Mouse (Mus musculus) thymus, adult 2 months (tissue): ENCODE measurements around the gene E130116L18Rik. TPM values are rescaled to one million over a fixed set of nuclear protein-coding genes. Genes with fewer than 3 reads are reported as not detected.
"Not testable (repeated sequence)": the region's sequence is repeated elsewhere in the genome, so short reads cannot be mapped to it uniquely, and the experiment has no call there.

Experiments used
- DNase-seq: peaks from one replicate; pipeline ENCODE4 v3.0.0; 2021
- H3K27ac ChIP-seq: fragments of 200-500 bp; 2 replicates; pipeline ENCODE4 v1.5.1; 2012; ENCODE audit warnings: low read length, control low read depth; ENCODE audit not compliant: control insufficient read depth, insufficient read depth
- H3K27me3 ChIP-seq: fragments of 200-500 bp; 2 replicates; pipeline ENCODE4 v1.6.1; 2012; ENCODE audit warnings: mild to moderate bottlenecking, low read length, moderate library complexity, mixed read lengths; ENCODE audit not compliant: control insufficient read depth, insufficient read depth
- H3K36me3 ChIP-seq: fragments of 200-500 bp; 2 replicates; pipeline ENCODE4 v1.6.1; 2012; ENCODE audit warnings: mild to moderate bottlenecking, low read length, moderate library complexity; ENCODE audit not compliant: control insufficient read depth, insufficient read depth
- H3K4me1 ChIP-seq: fragments of 200-500 bp; replicated peaks from 2 replicates; pipeline ENCODE4 v1.6.1; 2012; ENCODE audit warnings: low read length; ENCODE audit not compliant: control insufficient read depth, insufficient read depth
- H3K4me3 ChIP-seq: fragments of 200-500 bp; 2 replicates; pipeline ENCODE4 v1.5.1; 2012; ENCODE audit warnings: mild to moderate bottlenecking, low read length, control low read depth, moderate library complexity; ENCODE audit not compliant: control insufficient read depth, insufficient read depth
- CTCF ChIP-seq: fragments of 200-500 bp; IDR thresholded peaks from 2 replicates; pipeline ENCODE4 v1.5.1; 2012; ENCODE audit warnings: mild to moderate bottlenecking, control low read depth, low read length, moderate library complexity, borderline replicate concordance; ENCODE audit not compliant: control insufficient read depth, poor library complexity, insufficient read depth; ENCODE audit errors: extremely low read depth
- POLR2A ChIP-seq: fragments of 200-500 bp; IDR thresholded peaks from 2 replicates; pipeline ENCODE4 v1.6.1; 2012; ENCODE audit warnings: mild to moderate bottlenecking, low read length, control low read depth, moderate library complexity; ENCODE audit not compliant: control insufficient read depth, poor library complexity, insufficient read depth; ENCODE audit errors: extremely low read depth
- WGBS: fragments of 180-500 bp; shearing (Covaris S2); methylation state at CpG from one replicate; pipeline ENCODE4 v1.1.7; 2018; 5-methylcytosine and 5-hydroxymethylcytosine counted together
- polyA plus RNA-seq: library from polyadenylated mRNA; depleted of rRNA; stranded (reverse); fragments of >200 nt; gene quantifications from 2 replicates; pipeline ENCODE4 v1.2.3, GENCODE M21; 2012

E130116L18Rik gene
- polyA plus RNA-seq, 1 experiment, result not detected

GRCm38 (mm10) chr5:25252825-25253544, 30.0 kb upstream of the E130116L18Rik start:
- TF ChIP-seq CTCF (no peak), POLR2A (no peak)
- Histone ChIP-seq H3K27ac (no peak overlapping the region), H3K27me3 (no peaks in the 10 kb centered on the region), H3K36me3 (peaks cover 8% of the 10 kb centered on the region), H3K4me3 (no peak overlapping the region), H3K4me1 (no peaks in the 10 kb centered on the region)
- WGBS, result 92% methylated on average over 8 of the region's 8 CpGs
- no peak for DNase-seq

- Histone ChIP-seq H3K36me3 (peaks cover 8% of the 10 kb centered on the region), H3K4me1 (no peaks in the 10 kb centered on the region), H3K27me3 (no peaks in the 10 kb centered on the region), H3K4me3 (no peak overlapping the region), H3K27ac (no peak overlapping the region)
- no peak for TF ChIP-seq CTCF
- TF ChIP-seq POLR2A, result no peak
- DNase-seq, result no peak
- WGBS, result 93% methylated on average over 2 of the region's 2 CpGs
Measured at GRCm38 (mm10) chr5:25252423-25252822, 29.5 kb upstream of the E130116L18Rik start.

GRCm38 (mm10) chr5:25247036-25247435, 24.1 kb upstream of the E130116L18Rik start:
- Histone ChIP-seq H3K4me1 (no peaks in the 10 kb centered on the region), H3K36me3 (peaks cover 2% of the 10 kb centered on the region; the same call in 1 of the 2 replicates), H3K27ac (no peak overlapping the region), H3K27me3 (no peaks in the 10 kb centered on the region), H3K4me3 (no peak overlapping the region)
- no peak for DNase-seq
- WGBS, result 91% methylated on average over 3 of the region's 3 CpGs
- no peak for TF ChIP-seq POLR2A

GRCm38 (mm10) chr5:25246473-25246865, 23.5 kb upstream of the E130116L18Rik start:
- H3K27ac ChIP-seq, result no peak overlapping the region

GRCm38 (mm10) chr5:25245806-25246472, 23.0 kb upstream of the E130116L18Rik start:
- 89% methylated on average over 10 of the region's 10 CpGs for WGBS
- Histone ChIP-seq H3K36me3 (no peaks in the 10 kb centered on the region), H3K27ac (no peak overlapping the region), H3K4me3 (no peak overlapping the region), H3K27me3 (no peaks in the 10 kb centered on the region), H3K4me1 (no peaks in the 10 kb centered on the region)
- no peak for TF ChIP-seq CTCF
- no peak for TF ChIP-seq POLR2A
- no peak for DNase-seq

More at GRCm38 (mm10) chr5:25246473-25246865, 23.5 kb upstream of the E130116L18Rik start:
- 92% methylated on average over 1 of the region's 1 CpGs for WGBS
- no peaks in the 10 kb centered on the region for H3K27me3 ChIP-seq
- no peak for TF ChIP-seq POLR2A
- TF ChIP-seq CTCF, result no peak
- no peaks in the 10 kb centered on the region for H3K4me1 ChIP-seq
- no peaks in the 10 kb centered on the region for H3K36me3 ChIP-seq
- no peak for DNase-seq
- no peak overlapping the region for H3K4me3 ChIP-seq

- DNase-seq, result no peak
- no peaks in the 10 kb centered on the region for H3K4me1 ChIP-seq
- WGBS, result 77% methylated on average over 6 of the region's 6 CpGs
- TF ChIP-seq POLR2A (no peak), CTCF (no peak)
- H3K36me3 ChIP-seq, result no peaks in the 10 kb centered on the region
- no peak overlapping the region for H3K4me3 ChIP-seq
- no peak overlapping the region for H3K27ac ChIP-seq
- no peaks in the 10 kb centered on the region for H3K27me3 ChIP-seq
Measured at GRCm38 (mm10) chr5:25243101-25243500, 20.1 kb upstream of the E130116L18Rik start.

- WGBS, result 96% methylated on average over 1 of the region's 1 CpGs
- not testable (repeated sequence) for H3K4me3 ChIP-seq, DNase-seq, H3K36me3 ChIP-seq, H3K4me1 ChIP-seq, H3K27me3 ChIP-seq, H3K27ac ChIP-seq
Measured at GRCm38 (mm10) chr5:25224377-25224776, 1.4 kb upstream of the E130116L18Rik start.
